Mouse (Mus musculus) frontal cortex, adult 2 months (tissue): ENCODE measurements around the gene Brinp3. TPM values are rescaled to one million over a fixed set of nuclear protein-coding genes. Genes with fewer than 3 reads are reported as not detected.

Source experiments
- DNase-seq, 2 experiments: peaks; one replicate each; pipeline ENCODE4 v3.0.0; 2022; ENCODE audit warnings: low spot score in 1 of 2; ENCODE audit errors: extremely low spot score in 1 of 2
- polyA plus RNA-seq: library from polyadenylated mRNA; depleted of rRNA; stranded (reverse); fragments of >200 nt; gene quantifications from 2 replicates; pipeline ENCODE4 v1.2.3, GENCODE M21; 2012

Gene Brinp3
- polyA plus RNA-seq, 1 experiment, result 24.0 TPM

DNA sequence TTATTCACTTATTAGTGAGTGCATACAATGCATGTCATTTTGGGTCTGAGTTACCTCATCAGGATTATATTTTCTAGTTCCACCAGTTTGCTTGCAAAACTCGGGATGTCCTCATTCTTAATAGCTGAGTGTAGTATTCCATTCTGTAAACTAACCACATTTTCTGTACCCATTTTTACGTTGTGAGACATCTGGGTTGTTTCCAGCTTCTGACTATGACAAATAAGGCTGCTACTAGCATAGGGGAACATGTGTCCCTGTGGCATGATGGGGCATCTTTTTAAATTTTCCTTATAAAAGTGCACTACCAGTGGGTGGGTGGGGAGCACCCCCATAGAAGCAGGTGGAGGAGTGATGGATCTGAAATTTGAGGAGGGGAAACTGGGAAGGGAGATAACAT is 292.7 kb downstream of the Brinp3 start:
- no peak for DNase-seq

GRCm38 (mm10) chr1:146792826-146793225 is 298.3 kb downstream of the Brinp3 start:
- DNase-seq, result peak; percentile 7 to 80

DNA sequence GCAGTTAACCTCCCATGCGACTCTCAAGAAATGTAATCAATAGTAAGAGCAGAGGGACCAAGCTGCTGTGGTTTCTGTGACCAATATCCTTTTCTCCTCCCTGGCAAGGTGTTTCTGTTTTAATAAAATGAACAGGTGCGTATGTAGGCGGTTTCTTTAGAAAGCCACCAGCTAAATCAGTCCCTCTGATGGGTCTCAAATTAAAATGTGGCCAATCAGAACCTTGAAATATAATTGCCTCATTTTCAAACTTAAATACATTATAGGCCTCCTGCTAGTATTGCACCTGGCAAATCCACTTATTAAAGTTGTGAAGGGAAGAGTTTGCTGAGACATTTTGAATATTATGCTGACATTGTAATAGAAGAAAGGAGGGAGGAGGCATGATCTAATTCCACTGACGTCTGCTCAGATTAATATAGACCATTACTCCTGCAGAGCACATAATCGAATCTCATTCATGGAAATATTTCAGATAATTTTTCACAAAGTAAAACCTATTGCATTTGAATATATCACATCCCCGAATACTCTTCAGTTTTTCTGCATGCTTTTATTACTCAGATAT is 305.5 kb downstream of the Brinp3 start:
- no peak for DNase-seq

- no peak for DNase-seq
These were observed 307.3 kb downstream of the Brinp3 start for GRCm38 (mm10) chr1:146801821-146802220.

GRCm38 (mm10) chr1:146807765-146808164 is 313.2 kb downstream of the Brinp3 start:
- no peak for DNase-seq

GRCm38 (mm10) chr1:146833888-146834287 is 339.3 kb downstream of the Brinp3 start:
- no peak for DNase-seq

DNA sequence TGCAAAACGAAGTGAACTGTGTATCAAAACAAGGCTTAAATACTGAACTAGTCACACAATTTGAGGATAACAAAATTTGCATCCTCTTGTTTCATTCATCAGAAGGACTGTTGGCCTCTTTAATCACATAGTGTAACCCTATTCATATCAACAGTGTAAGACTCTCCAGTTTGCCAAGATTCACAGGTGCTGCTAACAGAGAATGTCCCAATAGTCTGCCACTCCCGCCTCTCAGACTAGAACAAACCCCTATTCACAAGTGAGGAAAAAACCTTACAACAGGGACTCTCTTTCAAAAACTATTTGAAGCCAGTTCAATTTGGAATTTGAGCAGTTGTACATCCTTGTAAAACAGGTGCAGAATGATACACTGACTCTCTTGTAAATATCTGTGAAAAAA is 349.5 kb downstream of the Brinp3 start:
- peak; percentile 8 to 23 for DNase-seq

DNA sequence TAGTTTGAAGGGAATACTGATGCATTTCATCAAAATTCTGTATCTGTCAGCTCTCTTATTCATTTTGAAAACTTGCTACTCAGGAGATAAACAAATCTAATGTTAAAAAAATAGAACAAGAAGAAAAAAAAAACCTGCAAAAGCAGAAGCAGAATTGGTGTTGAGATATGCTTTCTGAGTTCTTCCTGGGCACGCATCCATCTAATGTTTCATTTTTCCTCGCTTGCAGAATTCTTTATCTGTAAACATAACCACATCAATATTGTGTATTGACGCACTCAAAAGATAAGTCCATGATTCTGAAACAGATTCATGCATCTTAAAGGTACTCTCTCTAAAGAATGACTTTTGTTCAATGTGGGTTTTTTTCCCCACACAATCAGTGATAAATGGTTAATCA is 354.3 kb downstream of the Brinp3 start:
- DNase-seq, result no peak

DNA sequence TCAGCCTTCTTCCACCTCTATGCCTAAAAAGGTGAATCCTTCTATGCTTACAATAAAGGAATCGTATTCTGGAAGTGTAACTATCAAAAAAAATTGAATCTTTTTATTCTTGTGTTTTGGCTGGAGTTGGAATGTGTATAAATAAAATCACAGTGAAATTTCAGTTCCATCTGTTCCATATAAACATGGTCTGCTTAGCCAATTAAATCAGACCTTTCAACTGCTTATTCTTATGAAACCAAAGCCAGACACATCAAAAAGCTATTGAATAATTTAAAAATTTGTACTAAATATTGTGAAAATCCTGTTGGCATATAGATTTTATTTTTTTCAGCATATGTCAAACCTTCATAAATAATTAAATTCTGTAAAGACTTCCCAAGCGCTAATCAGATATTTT is 355.6 kb downstream of the Brinp3 start:
- DNase-seq, result no peak

DNA sequence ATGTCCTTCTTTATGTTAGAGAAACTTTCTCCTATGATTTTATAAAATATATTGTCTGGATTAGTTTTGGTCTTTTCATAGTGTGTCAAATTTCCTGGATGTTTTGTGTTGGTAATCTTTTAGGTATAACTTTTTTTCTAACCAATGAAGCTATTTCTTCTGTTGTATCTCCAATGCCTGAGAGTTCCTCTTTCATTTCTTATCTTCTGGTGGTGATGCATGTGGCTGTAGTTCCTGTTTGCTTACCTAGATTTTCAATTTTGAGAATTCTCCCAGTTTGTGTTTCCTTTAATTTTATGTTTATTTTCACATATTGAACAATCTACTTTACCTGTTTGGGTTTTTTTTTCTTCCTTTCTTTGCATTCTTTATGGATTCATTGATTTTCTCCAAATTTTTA is 404.1 kb downstream of the Brinp3 start:
- no peak for DNase-seq

DNA sequence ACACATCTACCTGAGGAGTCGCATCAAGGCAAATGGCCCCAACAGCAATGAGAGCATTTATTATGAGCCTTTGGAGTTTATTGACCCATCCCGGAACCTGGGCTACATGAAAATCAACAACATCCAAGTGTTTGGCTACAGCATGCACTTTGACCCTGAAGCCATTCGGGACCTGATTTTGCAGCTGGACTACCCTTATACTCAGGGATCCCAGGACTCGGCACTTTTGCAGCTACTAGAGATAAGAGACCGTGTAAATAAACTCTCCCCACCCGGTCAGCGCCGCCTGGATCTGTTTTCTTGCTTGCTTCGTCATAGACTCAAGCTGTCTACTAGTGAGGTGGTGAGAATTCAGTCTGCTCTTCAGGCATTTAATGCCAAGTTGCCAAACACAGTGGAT is 407.1 kb downstream of the Brinp3 start:
- DNase-seq, result no peak

GRCm38 (mm10) chr1:146939463-146940389 is 445.2 kb downstream of the Brinp3 start:
- DNase-seq, result no peak
